Mouse (Mus musculus) adrenal gland, postnatal 36 days (tissue): Measurements from ENCODE around the gene Ubxn6. TPM values are rescaled to one million over a fixed set of nuclear protein-coding genes. Genes with fewer than 3 reads are reported as not detected.

Source experiments
- DNase-seq, 2 experiments: peaks; one replicate each; pipeline ENCODE4 v3.0.0; 2021; ENCODE audit warnings: mixed read lengths in 1 of 2
- total RNA-seq, 2 experiments: library from RNA; stranded (reverse); gene quantifications; 2 replicates each; pipeline ENCODE4 v1.2.3; 2021

The Ubxn6 gene
- total RNA-seq, 2 experiments from 2014 or later: 73.3 to 86.1 TPM

- no peak for DNase-seq
These were observed 18.7 kb downstream of the Ubxn6 start for GRCm38 (mm10) chr17:56055945-56056678.

DNA sequence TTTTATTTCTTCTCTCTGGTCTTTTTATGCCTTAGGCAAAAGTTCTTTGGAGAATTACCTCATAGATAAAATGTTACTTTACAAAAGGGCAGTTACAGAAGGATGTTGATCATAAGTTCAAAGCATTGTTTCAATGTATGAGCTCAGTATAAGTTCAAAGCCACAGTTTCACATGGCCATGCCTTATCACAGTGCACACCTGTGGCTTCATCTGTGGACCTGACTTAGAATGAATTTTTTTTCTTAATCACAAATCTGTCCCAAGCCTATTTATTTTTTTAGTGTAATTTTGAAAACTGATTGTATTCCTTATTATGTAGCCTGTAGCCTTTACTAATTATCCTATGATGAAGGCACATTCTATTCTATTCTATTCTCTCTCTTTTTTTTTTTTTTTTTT, 19.9 kb downstream of the Ubxn6 start:
- no peak for DNase-seq

GRCm38 (mm10) chr17:56051369-56051768, 23.5 kb downstream of the Ubxn6 start:
- DNase-seq: no peak

DNA sequence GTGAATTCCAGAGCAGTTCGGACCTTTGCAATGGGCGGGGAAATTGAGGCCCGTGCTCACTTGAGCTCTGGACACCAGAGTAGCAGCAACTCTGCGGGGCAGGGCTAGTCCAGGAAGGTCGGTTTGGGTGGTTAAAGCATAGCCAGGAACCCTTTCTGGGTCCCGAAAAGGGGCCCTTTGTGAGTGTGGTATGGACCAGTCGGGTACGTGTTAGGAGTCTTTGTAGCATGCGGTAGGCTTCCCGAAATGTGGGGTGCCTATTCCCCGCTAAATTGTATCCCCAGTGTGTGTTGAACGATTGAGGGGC, 34.0 kb downstream of the Ubxn6 start:
- DNase-seq: no peak

DNA sequence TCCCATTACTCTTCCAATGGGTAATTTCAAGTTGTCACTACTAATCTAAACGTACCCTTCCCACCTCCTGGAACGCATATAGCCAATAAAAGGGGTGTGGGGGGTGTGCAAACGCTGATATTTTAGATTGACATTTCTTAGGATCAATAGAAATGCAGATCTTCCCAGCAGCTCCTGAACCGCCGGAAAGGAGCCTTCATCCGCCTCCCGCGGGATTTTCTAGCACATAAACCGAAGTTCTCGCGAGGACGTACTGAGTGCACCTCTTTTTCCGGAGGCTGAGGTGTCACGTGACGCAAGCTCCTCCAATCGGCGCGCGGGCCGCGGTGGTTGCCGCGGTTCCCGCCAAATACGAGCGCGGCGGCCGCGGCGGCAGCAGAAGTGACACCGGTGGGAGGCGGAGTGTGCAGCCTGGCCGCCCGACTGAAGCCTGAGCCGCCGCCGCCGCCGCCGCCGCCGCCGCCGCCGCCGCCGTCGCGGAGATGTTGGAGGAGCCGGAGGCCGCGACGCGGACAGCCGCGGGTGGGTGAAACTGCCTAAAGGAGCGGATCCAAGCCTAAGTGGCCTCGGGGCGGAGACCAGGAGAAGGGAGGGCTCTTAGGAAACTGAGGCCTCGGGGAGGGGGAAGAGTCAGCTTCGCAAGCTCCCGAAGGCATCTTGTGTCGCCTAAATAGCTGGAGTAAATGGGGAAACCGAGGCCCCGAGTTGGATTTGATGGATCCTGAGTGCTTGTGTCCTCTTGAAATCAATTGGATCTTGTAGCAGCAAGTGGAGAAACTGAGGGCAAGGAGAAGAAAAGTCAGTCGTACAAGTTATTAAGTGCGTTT, 34.6 kb downstream of the Ubxn6 start, which contains the start of gene Chaf1a:
TSS of gene Chaf1a (plus strand) at position 410 of the 827 bp plus-strand sequence.
- DNase-seq: peak; percentile 98

- no peak for DNase-seq
These were observed 35.5 kb downstream of the Ubxn6 start for GRCm38 (mm10) chr17:56039345-56039744.

- DNase-seq: no peak
These were observed 36.1 kb downstream of the Ubxn6 start for GRCm38 (mm10) chr17:56038583-56039261.

DNA sequence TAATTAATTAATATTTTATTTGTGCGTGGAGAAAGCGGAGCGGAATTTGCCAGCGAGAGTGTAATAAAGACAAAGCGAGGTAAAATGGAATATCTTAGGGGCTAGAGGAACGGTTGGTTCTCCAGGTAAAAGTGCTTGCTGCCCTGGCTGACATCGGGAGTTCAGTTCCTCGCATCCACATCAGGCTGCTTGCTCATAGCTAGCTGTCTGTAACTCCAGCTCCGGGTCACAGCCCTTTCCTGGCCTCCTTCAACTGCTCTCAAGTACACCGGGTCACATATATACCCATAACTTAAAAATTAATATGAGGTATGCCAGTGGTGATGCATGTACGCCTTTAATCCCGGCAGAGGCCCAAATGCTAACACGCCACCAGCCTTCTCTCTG, 37.9 kb downstream of the Ubxn6 start:
- DNase-seq: no peak

- peak; percentile 99 for DNase-seq
These were observed 38.5 kb downstream of the Ubxn6 start, which contains the start of gene Sh3gl1 for GRCm38 (mm10) chr17:56036176-56036900. TSS of gene Sh3gl1 (minus strand) at chr17:56036635.

DNA sequence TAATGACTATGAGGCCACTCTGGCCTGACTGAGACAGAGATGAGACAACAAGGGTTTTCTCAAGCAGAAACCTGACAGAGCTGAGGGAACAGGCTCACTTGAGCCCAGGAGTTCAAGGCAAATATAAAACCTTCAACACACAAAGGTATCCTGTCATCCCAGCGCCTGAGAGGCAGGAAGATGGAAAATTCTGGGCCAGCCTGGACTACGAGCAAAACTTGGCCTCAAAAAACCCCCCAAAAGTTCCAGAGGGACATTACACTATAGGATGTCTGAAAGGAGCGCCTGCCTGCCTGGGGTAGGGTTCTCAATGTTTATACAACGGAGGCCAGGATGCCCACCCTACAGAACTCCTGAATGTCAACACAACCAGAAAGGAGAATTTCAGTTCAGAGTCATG, 39.6 kb downstream of the Ubxn6 start:
- DNase-seq: no peak

DNA sequence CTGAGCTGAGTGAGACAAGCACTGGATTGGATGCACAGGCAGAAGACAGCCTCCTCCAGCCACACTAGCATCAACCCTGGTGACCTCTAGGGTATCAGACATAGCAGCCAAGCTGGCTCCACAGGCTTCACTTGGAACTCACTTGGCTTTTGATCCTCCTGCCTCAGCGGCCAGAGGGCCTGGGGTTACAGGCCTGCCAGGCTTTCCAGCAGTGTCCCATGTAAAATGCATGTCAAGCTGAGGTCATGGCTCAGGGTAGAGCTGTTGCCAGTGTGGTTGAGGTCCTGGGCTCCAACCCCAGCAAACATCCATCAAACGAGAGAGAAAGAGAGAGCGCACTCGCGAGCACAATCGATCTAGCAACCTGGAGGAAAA, 40.1 kb downstream of the Ubxn6 start:
- no peak for DNase-seq

GRCm38 (mm10) chr17:56034040-56034725, 40.6 kb downstream of the Ubxn6 start:
- no peak for DNase-seq

- DNase-seq: no peak
These were observed 42.0 kb downstream of the Ubxn6 start for GRCm38 (mm10) chr17:56032831-56033230.

GRCm38 (mm10) chr17:56032127-56032733, 42.6 kb downstream of the Ubxn6 start:
- DNase-seq: no peak

DNA sequence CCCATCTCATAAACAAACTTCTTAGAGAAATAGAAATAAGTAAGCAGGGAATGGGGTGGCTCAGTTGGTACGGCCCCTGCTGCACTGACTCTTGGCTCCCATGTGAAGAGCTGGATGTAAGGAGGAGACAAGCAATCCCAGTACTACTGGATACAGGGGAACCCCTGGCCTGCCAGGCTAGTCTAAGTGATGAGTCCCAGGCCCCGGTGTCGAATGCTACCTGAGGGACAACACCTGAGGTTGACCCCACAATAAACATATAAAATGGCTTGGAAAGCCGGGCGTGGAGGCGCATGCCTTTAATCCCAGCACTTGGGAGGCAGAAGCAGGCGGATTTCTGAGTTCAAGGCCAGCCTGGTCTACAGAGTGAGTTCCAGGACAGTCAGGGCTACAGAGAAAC, 43.4 kb downstream of the Ubxn6 start:
- no peak for DNase-seq

GRCm38 (mm10) chr17:56030919-56031318, 43.9 kb downstream of the Ubxn6 start:
- DNase-seq: peak; percentile 63 to 76

GRCm38 (mm10) chr17:56030238-56030870, 44.5 kb downstream of the Ubxn6 start:
- no peak for DNase-seq

DNA sequence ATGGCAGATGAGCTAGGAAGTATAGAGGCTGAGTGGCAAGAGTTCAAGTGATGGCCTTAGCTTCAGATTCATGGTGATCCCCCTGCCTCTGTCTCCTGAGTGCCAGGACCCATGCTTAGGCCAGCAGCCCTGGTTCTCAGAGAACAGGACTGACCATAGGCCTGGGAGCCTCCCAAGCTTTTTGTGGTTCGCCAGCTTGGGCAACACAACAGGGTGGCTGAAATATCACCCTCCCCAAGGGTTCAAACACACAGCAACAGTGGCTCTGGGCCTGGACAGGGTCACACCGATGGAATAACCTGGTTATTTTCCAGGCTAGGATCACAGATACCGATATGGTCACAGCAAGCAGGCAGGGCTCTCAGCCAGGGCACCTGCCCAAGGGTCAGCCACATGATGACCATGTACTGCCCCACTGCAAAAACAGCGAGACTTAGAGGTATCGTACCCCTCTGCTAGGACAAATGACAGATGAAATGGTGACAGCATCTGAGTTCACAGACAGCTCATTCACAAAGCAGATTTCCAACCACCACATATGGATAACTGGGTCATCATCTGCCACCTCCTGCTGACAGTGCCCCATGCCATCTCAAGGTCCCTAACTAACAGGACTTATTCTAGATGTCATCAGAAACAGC, 46.9 kb downstream of the Ubxn6 start:
- DNase-seq: no peak

DNA sequence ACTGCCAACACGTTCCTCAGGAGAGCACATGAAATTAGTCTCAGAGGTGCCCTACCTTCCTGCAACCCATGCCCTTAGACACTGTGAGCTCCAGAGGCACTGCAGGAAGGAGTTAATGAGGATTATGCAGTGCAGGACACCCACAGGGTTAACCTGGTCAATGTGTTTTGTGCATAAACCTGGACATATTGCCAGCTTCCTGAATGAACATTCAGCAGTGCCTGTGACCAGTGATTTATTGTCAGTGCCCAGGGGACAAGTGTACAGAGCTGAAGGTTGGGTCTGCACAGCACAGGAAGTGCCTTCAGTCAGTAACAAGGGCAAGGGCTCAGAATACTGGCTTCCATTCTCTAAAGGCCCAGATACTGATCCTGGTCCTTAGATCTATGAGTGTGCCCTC, 47.9 kb downstream of the Ubxn6 start:
- DNase-seq: no peak

DNA sequence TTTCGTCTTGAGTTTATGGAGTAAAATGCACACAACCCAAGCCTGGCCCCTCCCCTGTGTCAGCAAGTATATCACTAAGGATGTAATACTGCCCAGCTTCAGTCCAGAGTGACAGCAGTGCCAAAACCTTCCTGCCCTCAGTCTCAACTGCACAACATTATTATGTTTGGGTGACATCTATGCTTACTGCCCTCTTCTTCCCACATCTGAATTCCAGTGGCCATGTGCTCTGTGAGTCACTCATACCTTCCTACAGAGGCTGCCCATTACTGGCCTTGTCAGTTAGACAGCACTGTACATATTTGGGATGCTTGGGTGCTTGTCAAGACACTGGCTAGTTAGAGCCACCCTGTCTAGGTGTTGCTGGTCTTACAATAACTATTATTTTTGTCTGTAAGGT, 48.5 kb downstream of the Ubxn6 start:
- no peak for DNase-seq
